Mouse (Mus musculus) CD8-positive naive resting alpha-beta T cell, adult 2 months (primary cell): ENCODE measurements around the gene Ptf1a.

Experiments used
- DNase-seq, 2 experiments: peaks; one replicate each; pipeline ENCODE4 v3.0.0; 2022; ENCODE audit warnings: low read depth in 2 of 2, low spot score in 2 of 2

Ptf1a gene

GRCm38 (mm10) chr2:19444931-19445831 lies at the start of gene Ptf1a:
Gene Ptf1a (plus strand): TSS chr2:19445663.
- no peak for DNase-seq

GRCm38 (mm10) chr2:19405409-19405808 lies 40.1 kb upstream of the Ptf1a start:
- no peak for DNase-seq

GRCm38 (mm10) chr2:19406531-19406930 lies 38.9 kb upstream of the Ptf1a start:
- no peak for DNase-seq

DNA sequence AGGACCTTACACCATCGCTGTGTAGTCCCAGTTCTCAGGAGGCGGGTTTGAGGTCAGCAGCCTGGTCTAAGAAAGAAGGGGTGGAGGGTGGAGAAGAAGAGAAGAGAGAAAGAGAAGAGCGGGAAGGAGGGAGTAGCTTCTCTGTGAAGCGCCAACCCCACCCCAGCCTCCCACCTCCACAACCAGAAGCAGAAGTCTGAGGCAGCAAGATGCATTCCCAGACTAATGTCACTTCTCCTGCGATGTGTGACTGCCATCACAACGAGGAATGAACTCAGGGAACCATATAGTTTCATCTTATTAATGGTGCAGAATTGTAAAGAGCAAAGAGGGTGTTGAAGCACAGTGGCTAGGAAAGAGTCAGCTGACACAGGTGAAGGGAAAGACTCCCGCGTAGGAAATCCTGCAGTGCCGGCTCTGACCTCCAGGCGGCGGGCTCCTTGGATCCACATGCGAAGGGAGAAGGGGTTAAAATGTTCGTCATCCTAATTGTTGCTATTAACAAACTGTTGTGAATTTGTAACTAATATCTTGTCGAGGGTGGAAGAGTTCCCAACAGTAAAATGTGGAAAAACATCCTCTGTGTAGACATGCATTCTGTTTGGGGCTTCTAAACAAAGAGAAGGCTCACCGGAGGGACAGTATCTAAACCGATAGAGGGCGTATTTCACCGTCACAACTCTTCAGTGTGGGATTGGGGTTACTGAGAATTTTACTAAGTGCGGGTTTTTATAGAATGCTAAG lies 31.1 kb upstream of the Ptf1a start:
- peak; percentile 13 to 31 for DNase-seq

DNA sequence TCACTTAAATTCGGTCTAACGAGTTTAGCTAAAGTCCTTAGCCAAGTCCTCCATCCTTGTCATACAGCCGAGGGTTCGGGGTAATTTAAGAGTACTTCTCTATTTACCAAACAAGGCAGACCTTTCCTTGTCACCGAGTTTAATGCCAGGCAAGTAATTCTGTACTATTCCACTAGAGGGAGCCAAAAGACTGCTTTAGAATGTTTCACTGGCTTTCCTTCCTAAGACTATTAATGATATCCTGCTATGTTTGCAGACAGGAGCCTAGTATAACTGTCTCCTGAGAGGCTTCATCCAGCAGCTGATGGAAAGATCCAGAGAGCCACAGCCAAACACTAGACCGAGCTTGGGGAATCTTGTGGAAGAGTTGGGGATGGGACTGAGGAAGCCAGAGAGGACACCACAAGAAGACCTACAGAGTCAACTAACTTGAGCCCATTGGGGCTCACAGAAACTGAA lies 30.4 kb upstream of the Ptf1a start:
- peak; percentile 29 to 61 for DNase-seq

- no peak for DNase-seq
Observed at GRCm38 (mm10) chr2:19416066-19416465, 29.4 kb upstream of the Ptf1a start.

- no peak for DNase-seq
Observed at GRCm38 (mm10) chr2:19419686-19420345, 25.6 kb upstream of the Ptf1a start.

DNA sequence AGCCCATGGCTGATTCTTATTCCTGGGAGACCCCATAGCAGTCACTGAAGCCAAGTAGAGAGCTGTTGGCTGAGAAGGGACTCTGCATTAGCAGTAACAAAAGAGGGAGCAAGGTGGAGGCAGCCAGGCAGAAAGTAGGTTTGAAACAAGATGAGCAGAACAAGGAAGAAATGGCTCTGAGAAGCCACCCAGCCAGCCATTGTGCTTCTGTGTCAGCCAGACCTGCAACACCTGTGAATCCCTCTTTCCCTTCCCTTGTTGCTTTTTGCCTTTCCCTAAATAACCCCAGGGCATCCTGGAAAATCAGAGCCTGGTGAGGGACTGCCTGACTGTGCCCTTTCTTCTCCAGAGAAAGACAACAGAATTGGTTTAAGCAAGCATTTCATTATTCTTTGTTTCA lies 23.2 kb upstream of the Ptf1a start:
- DNase-seq, result no peak

GRCm38 (mm10) chr2:19423086-19423485 lies 22.4 kb upstream of the Ptf1a start:
- DNase-seq, result no peak

DNA sequence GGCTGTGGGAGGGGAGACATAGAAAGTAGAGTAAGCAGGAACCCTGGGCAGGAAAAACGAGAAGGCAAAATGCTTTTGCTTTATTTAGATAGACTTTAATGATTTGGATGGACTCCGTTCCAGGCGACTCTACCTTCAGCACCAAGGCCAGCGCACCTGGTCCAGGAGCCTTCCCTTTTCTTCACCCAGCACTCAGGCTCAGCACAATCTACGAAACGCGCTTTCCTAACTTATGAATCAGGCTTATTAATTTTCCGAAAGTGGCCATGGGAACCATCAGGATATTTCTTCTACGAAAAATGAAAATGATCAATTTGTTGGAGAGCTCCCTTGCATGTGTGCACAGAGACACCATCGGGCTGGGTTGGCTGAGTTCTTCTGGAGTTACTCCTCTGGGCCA lies 16.4 kb upstream of the Ptf1a start:
- DNase-seq, result no peak

GRCm38 (mm10) chr2:19429691-19430690 lies 15.5 kb upstream of the Ptf1a start:
- DNase-seq, result no peak

GRCm38 (mm10) chr2:19430746-19431145 lies 14.7 kb upstream of the Ptf1a start:
- DNase-seq, result no peak

DNA sequence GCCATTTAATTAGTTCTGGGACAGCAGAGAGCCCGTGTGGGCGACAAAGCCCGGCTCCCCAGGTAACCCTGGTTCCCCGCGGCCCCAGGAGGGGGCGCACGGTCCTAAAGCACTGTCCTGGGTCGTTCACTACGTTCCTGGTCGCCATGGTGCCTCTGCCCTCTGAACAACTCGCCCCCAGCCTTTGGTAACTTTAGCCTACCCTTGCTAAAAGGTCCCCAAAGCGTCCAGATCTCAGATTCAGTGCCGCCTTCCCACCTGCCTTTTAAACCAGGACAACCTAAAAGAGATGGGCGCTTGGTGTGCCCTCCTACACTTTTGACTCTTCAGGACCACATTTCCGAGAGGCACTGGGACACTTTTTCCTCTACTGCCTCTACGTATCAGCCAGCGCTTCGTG lies 14.3 kb upstream of the Ptf1a start:
- no peak for DNase-seq

DNA sequence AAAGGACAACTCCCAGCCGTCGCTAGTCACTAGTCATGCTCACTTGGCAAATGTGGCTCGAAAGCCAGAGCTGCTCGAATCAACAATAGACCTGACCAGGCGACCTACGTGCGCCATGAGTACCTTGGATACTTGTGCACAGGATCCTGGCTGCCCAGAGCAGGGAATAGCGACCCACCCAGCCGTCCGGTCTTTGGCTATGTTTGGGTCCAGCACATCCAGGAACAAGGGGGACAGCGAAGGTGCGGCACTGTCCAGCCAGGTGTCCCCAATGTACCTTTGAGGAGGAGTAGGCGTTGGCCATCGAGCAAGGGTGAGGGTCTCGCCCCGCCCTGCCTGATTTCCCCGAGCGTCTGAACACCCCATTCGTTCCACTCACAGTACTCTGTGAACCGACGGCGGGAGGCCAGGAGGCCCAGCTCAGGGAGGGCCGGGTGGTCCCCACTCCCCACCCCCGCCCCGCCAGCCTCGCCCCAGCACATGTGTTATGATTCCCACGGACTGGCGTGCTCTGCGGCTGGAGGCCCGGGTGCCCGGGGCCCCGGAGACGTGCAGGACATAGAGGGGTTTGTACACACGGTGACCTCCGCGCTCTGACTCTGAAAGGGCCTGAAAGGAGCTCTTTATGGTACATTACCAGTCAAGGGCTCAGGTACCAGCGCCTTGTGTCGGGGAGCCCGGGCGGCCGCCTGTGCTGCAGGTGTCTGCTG lies 13.7 kb upstream of the Ptf1a start:
- DNase-seq, result no peak

GRCm38 (mm10) chr2:19444346-19444745 lies 1.1 kb upstream of the Ptf1a start:
- DNase-seq, result no peak

GRCm38 (mm10) chr2:19445871-19446501 lies 523 bp downstream of the Ptf1a start:
- DNase-seq, result no peak

DNA sequence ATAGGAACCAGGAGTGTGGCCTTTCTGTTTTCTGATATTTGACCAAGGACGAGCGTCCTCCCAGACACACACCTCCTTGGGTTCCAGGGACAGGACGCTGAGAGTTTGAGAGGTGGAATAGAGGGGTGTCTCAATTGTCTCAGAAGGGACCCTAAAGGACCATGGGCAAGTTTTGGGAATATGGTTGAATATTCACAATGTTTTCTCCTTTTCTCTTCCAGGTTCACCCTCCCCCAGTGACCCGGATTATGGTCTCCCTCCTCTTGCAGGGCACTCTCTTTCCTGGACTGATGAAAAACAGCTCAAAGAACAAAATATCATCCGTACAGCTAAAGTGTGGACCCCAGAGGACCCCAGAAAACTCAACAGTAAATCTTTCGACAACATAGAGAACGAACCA lies 1.3 kb downstream of the Ptf1a start:
- DNase-seq, result no peak

DNA sequence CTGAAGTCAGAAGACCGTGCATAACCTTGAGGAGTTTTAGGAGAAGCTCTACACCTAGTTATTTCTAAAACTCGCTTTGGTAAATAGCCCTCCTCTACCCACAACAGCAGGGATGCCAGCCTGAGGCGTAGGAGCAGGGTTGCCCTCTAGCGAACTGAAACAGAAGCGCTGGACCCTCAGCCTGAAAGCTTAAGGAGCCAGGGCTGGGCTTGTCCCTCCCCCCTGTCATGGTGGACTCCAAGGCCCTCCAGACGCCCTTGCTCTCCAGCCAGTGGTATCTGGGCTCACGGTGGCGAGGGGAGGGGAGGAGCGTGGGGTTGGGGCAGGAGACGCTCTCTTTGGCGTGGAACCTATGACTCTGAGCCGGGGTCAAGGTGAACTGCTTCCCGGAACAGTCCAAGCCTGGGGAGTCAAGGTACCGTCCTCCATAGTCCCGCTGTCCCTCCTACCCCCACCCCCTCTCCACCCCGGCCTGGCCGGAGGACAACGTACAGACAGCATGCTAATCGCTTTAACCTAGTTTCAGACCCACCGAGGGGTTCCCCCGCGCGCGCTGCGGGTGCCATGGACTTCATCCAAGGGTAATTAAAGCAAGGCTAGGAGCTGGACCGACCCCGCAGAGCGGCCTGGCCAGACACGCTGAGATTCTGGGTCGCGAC lies 2.7 kb downstream of the Ptf1a start:
- no peak for DNase-seq

DNA sequence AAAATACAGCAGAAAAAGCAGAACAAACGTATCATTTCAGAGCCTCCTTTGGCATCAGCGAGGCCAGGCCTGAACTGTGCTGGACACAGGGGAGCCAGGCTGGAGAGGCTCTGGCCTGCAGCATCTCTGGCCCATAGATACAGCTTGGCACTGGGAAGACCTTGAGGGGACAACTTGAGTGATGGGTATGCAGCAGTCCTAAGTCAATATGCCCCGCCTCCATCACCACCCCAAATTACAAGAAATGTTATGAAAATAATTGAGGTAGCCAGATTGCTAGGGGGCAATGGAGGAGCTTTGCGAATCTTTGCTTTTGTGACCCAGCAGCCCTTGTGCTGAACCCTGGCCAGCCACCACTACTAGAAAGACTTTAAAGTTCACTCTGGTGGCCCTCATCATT lies 3.8 kb downstream of the Ptf1a start:
- DNase-seq, result no peak
